Mouse (Mus musculus) thymus, adult 18-20 months (tissue): ENCODE data around the gene Gm10300.

Source experiments
- DNase-seq, 2 experiments: peaks; one replicate each; pipeline ENCODE4 v3.0.0; 2022; ENCODE audit warnings: mixed read lengths in 2 of 2

The Gm10300 gene

DNA sequence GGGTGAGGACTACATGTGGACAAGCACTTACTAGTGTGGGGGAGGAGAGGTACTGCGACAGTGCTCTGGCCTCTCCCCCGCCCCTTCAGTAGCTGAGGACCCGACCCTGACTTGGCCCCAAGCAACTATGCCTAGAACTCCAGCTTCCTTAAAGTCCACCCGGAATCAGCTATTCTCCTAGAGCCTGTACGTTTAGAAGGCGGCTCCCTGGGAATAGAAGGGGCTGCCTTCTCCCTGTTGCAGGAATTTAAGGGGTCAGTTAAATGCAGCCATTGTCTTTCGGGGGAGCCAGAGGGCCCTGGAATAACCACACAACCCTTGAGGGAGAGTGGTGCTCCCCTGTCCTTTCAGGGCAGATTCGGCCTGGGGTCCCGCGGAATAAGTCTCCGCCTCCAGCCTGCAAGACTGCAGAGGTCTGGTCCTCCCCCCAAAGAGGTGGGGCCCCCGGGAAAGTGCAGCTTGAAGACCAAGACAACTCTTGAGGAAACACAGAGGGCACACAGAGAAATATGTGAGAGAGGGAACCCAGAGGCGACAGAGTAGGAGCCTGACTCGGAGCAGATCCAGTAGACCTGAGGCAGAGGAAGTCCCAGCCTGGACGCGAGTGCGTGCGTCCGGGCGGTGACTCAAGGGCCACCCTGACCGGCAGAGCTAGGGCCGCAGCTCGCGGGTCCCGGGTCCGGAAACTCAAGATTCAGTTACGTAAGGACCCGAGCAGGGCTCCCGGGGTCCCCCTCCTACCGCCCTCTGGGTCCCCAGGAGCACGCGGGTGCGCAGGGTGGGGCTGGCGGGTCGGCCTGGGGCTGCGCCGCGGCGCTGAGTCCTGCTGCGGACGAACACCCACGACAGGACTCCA is at the start of gene Gm10300:
Gm10300 (plus strand) TSS at position 621 of the 856 bp plus-strand sequence.
- DNase-seq: peak; percentile 46 to 57

DNA sequence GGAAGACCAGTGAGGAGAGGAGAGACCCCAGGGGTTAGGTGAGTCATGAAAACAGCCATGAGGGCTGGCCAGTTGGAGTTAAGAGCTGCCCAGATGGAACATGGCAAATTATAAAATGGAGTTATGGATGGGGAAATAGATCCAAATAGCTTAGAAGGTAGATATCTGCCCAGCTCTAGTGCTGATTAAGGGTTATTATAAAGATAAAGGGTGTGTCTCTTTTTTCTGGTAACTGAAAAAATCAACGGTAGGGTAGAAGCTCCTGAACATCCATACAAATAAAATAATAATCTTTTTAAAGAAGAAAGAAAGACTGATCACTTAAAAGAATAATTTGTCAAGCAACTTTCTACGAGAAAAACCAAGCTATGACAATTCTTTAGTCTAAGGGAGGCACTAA is 49.2 kb upstream of the Gm10300 start:
- DNase-seq: no peak

GRCm38 (mm10) chr4:132025738-132026527 is 48.6 kb upstream of the Gm10300 start:
- DNase-seq: no peak

- DNase-seq: no peak
These were observed 47.3 kb upstream of the Gm10300 start for GRCm38 (mm10) chr4:132027167-132027566.

DNA sequence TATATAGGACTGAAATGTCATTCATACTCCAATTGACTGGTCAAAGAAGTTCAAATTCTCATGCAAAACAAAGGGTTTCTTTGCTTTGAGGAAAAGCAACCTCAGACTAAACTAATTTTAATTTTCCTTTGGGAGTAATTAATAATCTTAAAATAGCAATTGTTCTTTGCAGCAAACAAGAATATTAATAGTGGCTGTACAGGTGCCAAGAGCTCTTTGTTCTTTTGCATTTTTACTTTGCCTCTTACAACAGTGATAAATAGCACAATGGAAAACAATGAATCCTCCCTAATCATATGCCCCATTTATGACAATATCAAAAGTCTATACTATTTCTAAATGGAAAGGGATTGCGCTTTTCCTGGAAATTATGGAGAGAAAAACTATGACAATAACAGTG is 46.7 kb upstream of the Gm10300 start:
- DNase-seq: no peak

GRCm38 (mm10) chr4:132029851-132030741 is 44.4 kb upstream of the Gm10300 start:
- DNase-seq: no peak

DNA sequence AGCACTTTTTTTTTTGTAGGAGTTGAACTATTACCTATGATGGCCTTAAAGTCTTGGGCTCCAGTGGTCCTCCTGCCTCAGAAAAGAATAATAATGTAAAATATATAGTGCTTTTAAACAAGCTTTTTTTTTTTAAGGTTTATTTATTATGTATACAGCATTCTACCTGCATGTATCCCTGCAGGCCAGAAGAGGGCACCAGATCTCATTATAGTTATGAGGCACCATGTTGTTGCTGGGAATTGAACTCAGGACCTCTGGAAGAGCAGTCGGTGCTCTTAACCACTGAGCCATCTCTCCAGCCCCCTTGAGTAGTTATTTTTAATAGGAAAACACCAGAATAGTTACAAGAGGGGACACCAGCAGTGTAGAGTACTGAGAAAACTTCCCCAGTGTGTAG is 41.3 kb upstream of the Gm10300 start:
- DNase-seq: no peak

GRCm38 (mm10) chr4:132034242-132034641 is 40.3 kb upstream of the Gm10300 start:
- no peak for DNase-seq

DNA sequence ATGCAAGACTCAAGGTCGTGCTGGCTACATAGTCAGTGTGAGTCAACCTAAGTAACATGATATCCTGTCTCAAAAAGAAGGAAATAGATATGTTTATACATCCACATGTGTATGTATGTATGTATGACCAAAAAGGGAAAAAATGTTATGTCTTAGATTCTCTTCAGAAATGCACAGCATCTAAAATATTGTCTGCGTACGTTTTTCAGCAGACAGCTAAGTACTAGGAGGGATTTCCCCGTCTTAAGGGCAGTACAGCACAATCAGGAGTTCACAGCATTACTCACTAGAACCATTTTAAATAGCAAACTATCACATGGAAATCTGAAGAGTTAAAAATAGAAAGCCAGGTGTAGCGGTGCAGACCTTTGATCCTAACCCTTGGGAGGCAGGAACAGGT is 37.4 kb upstream of the Gm10300 start:
- no peak for DNase-seq

- no peak for DNase-seq
These were observed 36.5 kb upstream of the Gm10300 start for GRCm38 (mm10) chr4:132037991-132038390.

DNA sequence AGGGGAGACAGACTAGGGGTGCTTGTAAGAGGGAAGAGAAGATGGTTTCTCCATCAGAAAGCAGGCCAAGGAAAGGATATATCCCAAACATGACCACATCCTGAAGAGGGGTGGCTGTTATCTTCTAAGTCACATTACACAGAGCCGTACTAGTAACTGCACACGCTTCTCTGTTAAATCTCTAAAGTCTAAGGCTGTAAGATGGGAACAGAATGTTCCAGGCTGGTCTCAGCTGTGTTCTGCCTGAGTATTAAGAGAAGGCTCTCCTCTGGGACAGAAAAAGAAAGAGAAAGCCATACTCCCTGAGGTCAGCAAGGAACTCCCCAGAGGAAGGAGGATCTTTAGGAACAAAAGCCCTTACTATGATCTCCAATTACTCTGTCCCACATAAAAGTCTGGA is 35.7 kb upstream of the Gm10300 start:
- no peak for DNase-seq

DNA sequence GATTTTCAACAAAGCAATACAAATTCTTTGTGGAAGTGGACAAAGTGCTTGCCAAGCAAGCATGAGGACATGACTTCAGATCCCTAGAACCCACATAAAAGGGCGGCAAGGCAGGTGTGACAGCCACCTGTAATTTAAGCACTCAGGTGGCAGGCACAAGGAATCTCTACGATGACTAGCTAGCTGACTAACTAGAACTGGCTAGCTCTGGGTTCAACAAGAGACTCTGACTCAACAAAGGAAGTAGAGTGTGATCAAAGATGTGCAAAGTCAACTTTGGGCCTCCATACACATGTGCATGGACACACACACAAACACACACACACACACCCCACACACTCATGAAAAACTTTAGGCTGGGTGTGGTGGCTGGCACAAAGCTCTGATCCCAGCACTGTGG is 35.0 kb upstream of the Gm10300 start:
- peak in 1 of 2 experiments; percentile 49 for DNase-seq

DNA sequence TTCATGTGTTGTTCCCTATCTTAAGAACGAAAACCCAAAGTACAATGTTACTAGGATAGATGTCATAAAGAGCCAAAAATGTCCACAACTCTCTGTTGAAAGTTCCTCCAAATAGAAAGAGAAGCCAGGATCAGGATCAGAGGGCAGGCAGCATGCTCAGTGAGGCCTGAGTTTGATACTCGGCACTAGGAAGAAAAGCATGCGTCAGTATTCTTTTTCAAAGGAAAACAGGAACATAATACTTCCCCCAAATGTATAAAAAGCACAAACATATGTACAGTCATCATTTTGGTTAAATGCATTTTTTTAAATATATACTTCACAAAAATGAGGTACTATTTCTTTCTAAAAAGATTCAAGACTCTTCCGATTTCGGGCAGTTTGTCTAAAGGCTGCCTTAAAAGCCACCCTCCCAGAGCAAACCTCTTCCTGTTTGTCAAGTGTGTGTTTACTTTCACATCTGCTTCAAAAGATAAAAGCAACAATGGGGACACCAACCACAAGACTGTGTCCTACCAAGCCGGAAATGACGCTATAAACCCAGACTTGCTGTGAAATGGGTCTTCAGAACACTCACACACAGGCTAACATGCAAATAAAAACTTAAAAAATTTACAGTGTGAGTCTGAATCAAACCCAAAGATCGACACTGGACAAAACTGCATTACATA is 34.4 kb upstream of the Gm10300 start:
- DNase-seq: peak; percentile 17 to 73

- DNase-seq: no peak
These were observed 32.8 kb upstream of the Gm10300 start for GRCm38 (mm10) chr4:132041471-132042332.

DNA sequence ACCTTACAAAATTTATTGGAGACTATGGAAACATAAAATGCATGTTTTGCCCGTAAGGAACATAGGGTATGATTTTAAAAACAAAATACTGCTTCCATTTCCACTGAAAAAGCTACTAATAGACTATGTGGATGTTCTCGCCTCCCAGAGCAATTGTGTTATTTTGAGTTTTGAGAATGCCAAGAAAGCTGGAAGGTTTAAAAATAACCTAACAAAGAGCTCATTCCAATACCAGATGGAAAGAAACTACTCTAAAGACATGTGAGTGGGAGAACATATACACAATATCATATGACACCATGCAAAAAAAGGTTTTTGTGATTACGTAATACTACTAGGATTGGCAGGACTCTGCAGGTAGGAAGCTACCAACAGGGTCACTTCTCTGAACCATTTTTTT is 30.8 kb upstream of the Gm10300 start:
- no peak for DNase-seq

GRCm38 (mm10) chr4:132048011-132048991 is 26.2 kb upstream of the Gm10300 start:
- peak; percentile 43 to 55 for DNase-seq

DNA sequence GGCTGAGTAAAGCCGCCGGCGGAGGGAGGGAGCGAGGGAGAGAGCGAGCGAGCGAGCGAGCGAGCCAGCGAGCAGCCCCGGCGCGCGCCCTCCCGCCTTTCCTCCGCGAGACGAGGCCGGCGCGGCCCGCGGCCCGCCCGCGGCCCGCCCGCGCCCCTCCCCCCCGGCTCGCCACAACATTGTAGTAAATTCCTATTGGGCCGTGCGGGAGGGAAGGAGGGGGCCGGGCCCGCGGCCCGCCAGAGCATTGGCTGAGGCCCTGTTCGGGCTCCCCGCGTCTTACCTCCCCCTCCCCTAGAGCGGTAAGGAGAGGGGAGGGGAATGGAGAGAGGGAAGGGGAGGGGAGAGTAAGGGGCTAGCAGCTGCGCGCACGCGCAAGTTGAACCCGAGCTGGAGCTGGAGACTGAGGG is 25.5 kb upstream of the Gm10300 start:
- DNase-seq: peak; percentile 92 to 94

- no peak for DNase-seq
These were observed 24.8 kb upstream of the Gm10300 start for GRCm38 (mm10) chr4:132049549-132050200.
